Mouse (Mus musculus) intestine, postnatal 0 days (tissue): ENCODE measurements at regions not wholly inside any gene's neighbourhood (a gene's known extent, or its start where the extent isn't known, plus 50 kb on each side); places are given as distances from the start of the nearest gene placed in this dataset.

Source experiments
- ATAC-seq: fragments of 200-750 bp; cut with Nextera tagmentation; 2 replicates; pipeline ENCODE4 v1.8.0; 2017; ENCODE audit warnings: mild to moderate bottlenecking, moderate TSS enrichment, moderate library complexity
- H3K27ac ChIP-seq: fragments of 300-500 bp; sonication (generic); 2 replicates; pipeline ENCODE4 v1.5.1; 2014; ENCODE audit warnings: mild to moderate bottlenecking, low read depth, low read length, moderate library complexity
- H3K27me3 ChIP-seq: fragments of 300-500 bp; sonication (generic); replicated peaks from 2 replicates; pipeline ENCODE4 v1.6.1; 2014; ENCODE audit warnings: low read length, mixed read lengths; ENCODE audit not compliant: control insufficient read depth, insufficient read depth
- H3K36me3 ChIP-seq: fragments of 300-500 bp; sonication (generic); 2 replicates; pipeline ENCODE4 v1.6.1; 2014; ENCODE audit warnings: mild to moderate bottlenecking, moderate library complexity; ENCODE audit not compliant: control insufficient read depth, insufficient read depth
- H3K4me1 ChIP-seq: fragments of 300-500 bp; sonication (generic); replicated peaks from 2 replicates; pipeline ENCODE4 v1.6.1; 2014; ENCODE audit warnings: antibody characterized with exemption, low read length, mixed read lengths; ENCODE audit not compliant: control insufficient read depth, insufficient read depth
- H3K4me2 ChIP-seq: fragments of 300-500 bp; sonication (generic); replicated peaks from 2 replicates; pipeline ENCODE4 v1.6.1; 2014; ENCODE audit warnings: low read depth, mild to moderate bottlenecking, moderate library complexity
- H3K4me3 ChIP-seq: fragments of 300-500 bp; sonication (generic); 2 replicates; pipeline ENCODE4 v1.5.1; 2014; ENCODE audit warnings: low read depth, low read length
- H3K9ac ChIP-seq: fragments of 300-500 bp; sonication (generic); 2 replicates; pipeline ENCODE4 v1.6.1; 2014; ENCODE audit warnings: mild to moderate bottlenecking, low read depth, low read length
- H3K9me3 ChIP-seq: fragments of 300-500 bp; sonication (generic); 2 replicates; pipeline ENCODE4 v1.6.1; 2016; ENCODE audit warnings: mixed run types; ENCODE audit not compliant: control insufficient read depth
- CTCF ChIP-seq: sonication (generic); IDR thresholded peaks from 2 replicates; pipeline ENCODE4 v1.5.1; 2016; ENCODE audit warnings: low read depth, mild to moderate bottlenecking, control low read depth, antibody characterized with exemption, moderate library complexity
- WGBS: fragments of 180-500 bp; shearing (Covaris S2); extraction: QIAGEN DNeasy Blood & Tissue Kit; methylation state at CpG from one replicate; pipeline ENCODE4 v1.1.7; 2014; 5-methylcytosine and 5-hydroxymethylcytosine counted together

DNA sequence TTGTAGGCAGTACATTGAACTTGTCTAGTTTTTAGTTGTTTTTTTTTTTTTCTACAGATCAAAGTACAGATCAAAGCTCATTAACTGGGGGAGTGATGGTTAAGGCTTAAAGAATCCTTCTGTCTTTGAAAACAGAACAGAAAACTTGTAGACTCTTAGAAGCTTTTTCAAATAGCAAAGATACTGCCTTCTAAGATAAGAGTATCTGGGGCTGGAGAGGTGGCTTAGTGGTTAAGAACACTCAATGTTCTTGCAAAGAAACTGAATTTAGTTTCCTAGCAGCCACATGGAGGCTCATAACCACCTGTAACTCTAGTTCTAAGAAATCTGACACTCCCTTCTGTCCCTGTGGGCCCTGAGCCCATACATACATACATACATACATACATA is 68.4 kb upstream of the Glrp1 start:
- no peak for TF ChIP-seq CTCF
- no peak overlapping the region for H3K27ac ChIP-seq
- ATAC-seq: no peak
- H3K36me3 ChIP-seq: no peaks in the 10 kb centered on the region
- H3K27me3 ChIP-seq: no peaks in the 10 kb centered on the region
- no peaks in the 10 kb centered on the region; the same call in 1 of the 2 replicates for H3K4me1 ChIP-seq
- no peak overlapping the region for H3K9ac ChIP-seq
- no peak overlapping the region for H3K4me2 ChIP-seq
- no peaks in the 10 kb centered on the region for H3K9me3 ChIP-seq
- H3K4me3 ChIP-seq: no peak overlapping the region

DNA sequence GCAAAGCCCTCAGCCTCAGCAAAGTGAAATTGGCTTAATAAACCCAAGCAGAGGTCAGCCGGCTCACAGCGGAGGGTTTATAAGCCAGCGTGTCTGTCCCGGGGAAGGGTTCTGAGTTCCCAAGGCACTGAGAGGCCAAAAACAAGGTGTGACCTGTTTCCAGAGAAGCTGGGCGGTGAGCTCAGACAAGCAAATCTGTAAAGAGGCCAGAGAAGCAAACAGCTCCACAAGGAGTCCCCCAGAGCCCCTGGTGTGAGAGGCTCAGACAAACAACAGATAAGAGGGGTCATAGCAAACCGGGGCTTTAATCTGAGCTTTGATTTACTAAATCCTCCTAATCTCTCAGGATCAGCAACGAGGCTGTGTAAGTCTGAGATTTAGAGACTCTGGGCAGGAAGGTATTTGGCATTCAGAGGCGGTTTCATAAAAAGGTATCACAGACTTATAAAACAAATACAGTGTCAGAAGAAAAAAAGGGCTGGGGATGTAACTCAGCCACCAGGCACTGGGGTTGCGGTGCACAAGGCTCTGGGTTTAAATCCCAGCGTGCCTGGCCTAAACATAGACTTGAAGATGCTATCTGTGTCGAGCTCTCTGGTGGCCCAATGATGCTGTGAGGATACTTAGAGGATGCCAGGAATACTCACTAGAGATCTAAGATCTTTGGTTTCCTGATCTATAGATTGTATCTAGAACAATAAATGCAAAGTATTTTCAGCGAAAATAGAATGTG is 67.8 kb upstream of the Glrp1 start:
- TF ChIP-seq CTCF: no peak
- no peak overlapping the region for H3K4me3 ChIP-seq
- H3K9ac ChIP-seq: no peak overlapping the region
- H3K9me3 ChIP-seq: no peaks in the 10 kb centered on the region
- WGBS: 43% methylated on average over 12 of the region's 12 CpGs
- H3K27ac ChIP-seq: no peak overlapping the region
- no peaks in the 10 kb centered on the region; the same call in 1 of the 2 replicates for H3K4me1 ChIP-seq
- no peaks in the 10 kb centered on the region for H3K36me3 ChIP-seq
- no peak overlapping the region for H3K4me2 ChIP-seq
- no peak for ATAC-seq
- no peaks in the 10 kb centered on the region for H3K27me3 ChIP-seq

DNA sequence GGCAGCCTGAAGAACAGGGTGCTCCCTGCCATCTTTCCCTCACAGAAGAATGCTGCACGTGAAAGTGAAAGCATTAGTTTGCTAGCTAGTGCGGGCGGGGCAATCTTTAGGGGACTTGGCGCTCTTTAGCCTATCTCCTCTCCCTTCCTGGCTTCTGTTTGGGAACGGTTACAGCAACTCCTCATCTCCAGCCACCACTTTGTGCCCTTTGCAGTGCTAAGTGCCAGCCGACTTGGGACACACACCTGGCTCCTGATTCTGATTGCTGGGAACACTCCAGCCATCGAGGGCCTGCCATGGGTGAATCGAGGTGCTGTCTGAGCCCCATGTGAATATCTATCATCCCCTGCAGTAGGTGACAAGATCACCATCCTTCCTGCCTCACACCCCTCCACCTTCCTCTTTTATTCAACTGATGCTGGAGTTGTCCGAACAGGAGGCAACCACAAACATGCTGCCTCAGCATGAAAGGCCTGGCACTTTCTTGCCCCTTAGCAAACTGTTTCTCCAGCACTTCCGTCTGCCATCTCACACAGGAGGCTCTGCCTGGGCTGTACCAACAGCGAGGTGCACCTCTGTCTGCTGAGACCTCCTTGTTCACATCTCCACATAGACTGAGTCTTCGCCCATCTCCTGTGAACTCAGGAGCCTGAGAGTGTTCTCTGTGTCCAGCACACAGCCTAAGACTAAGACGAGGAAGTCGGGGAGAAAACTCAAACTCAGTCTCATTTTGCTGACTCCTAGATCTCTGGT is 66.2 kb upstream of the Glrp1 start:
- Histone ChIP-seq H3K4me2 (peak overlapping the region; percentile 40), H3K27me3 (no peaks in the 10 kb centered on the region), H3K9me3 (no peaks in the 10 kb centered on the region), H3K9ac (no peak overlapping the region), H3K4me1 (no peaks in the 10 kb centered on the region; the same call in 1 of the 2 replicates), H3K4me3 (no peak overlapping the region), H3K36me3 (no peaks in the 10 kb centered on the region), H3K27ac (no peak overlapping the region)
- 48% methylated on average over 14 of the region's 14 CpGs for WGBS
- ATAC-seq: no peak
- no peak for TF ChIP-seq CTCF

DNA sequence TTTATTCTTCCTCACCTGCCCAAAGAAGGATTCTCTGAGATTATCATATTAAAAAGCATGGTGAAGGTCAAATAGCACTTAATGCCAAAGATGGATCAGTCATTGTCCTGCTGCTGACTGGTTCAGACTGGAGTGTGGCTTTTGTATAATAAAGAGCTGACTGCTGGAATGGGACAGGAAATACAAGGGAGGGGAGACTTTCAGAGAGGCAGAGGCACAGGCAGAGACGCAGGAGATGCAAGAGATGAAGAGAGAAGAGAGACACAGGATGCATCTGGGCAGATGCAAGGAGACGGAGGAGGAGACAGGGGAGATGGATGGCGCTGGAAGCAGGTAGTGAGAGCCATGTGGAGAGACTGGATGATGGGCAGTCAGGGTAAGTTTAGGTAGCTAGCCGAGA is 65.4 kb upstream of the Glrp1 start:
- no peaks in the 10 kb centered on the region; the same call in 1 of the 2 replicates for H3K4me1 ChIP-seq
- H3K4me2 ChIP-seq: peak overlapping the region; percentile 40; the same call in 1 of the 2 replicates
- no peak for ATAC-seq
- no peaks in the 10 kb centered on the region for H3K36me3 ChIP-seq
- H3K9me3 ChIP-seq: no peaks in the 10 kb centered on the region
- no peak for TF ChIP-seq CTCF
- H3K9ac ChIP-seq: no peak overlapping the region
- WGBS: 60% methylated on average over 4 of the region's 4 CpGs
- H3K4me3 ChIP-seq: no peak overlapping the region
- H3K27ac ChIP-seq: no peak overlapping the region
- no peaks in the 10 kb centered on the region for H3K27me3 ChIP-seq

DNA sequence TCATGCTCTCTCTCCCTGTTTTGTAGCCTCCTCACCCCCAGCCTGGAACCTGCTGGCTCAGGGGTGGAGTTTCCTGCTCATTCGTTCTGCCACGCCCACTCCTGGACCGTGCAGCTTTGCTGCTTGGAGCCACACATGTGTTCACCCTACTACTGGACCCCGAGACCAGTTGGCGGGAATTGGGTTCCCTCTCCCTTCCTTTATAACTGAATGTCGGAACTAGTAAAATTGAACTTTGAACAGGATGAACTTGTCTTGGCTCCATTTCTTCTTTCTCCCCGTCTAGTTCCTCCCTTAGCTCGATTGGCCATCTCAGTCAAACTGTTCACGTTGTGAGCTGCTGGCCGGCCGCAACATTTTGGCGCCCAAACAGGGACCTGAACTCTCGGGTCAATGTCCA is 62.3 kb upstream of the Glrp1 start:
- H3K9me3 ChIP-seq: no peaks in the 10 kb centered on the region
- no peak for ATAC-seq
- no peaks in the 10 kb centered on the region for H3K27me3 ChIP-seq
- H3K9ac ChIP-seq: no peak overlapping the region
- no peak overlapping the region for H3K27ac ChIP-seq
- 88% methylated on average over 13 of the region's 13 CpGs for WGBS
- H3K4me2 ChIP-seq: no peak overlapping the region
- no peaks in the 10 kb centered on the region; the same call in 1 of the 2 replicates for H3K4me1 ChIP-seq
- no peak overlapping the region for H3K4me3 ChIP-seq
- no peak for TF ChIP-seq CTCF
- H3K36me3 ChIP-seq: no peaks in the 10 kb centered on the region

DNA sequence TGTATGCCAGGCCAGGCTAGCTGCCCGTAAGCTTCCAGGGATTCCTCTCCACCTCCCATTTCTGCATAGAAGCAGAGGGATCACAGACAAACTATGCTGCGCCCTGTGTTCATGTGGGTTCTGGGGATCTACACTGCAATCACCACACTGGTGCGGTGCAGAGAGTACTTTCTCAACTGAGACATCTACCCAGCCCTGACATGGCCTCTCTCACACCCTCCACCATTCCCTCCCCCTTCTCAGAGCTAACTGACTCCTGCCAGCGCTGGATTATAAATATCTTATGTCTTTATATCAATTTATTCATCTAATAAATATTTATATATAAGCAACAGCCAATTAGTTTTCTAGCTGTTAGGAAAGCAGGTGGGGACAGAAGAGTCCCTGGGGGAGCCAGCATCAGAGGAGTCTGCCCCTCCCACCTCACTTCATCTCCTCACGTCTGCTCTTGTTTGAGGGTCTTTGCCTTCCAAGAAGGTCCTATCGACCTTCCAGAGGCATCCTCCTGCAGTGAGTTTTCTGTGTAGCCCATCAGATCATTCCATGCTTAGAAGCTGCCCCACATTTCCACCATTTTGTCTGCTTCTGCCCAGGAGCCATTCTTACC is 58.7 kb upstream of the Glrp1 start:
- Histone ChIP-seq H3K27ac (no peak overlapping the region), H3K9ac (no peak overlapping the region), H3K36me3 (no peaks in the 10 kb centered on the region), H3K4me3 (no peak overlapping the region), H3K27me3 (no peaks in the 10 kb centered on the region), H3K9me3 (no peaks in the 10 kb centered on the region), H3K4me1 (no peaks in the 10 kb centered on the region), H3K4me2 (no peak overlapping the region)
- WGBS: 73% methylated on average over 6 of the region's 6 CpGs
- TF ChIP-seq CTCF: no peak
- no peak for ATAC-seq
